Comparison of ENCODE assay signal across 8 mouse cellular contexts in the genomic region with DNA sequence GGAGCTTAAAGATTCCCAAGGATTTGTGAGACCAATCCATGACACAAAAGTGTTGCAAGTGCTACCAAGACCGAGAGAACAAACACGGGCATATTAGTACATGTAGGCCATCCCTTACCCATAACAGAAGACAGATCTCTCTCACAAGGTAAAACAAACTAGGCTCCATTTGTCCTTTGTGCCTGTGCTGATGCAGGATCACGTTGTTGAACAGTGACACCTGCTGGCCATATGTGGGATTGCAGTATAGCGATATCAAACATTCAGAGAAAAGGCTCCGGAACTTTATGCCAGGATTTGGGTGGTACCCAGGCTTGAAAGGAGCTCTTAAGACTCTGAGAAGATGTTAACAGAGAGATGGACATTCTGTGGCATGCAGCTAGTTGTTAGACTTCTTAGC. TPM values are rescaled to one million over a fixed set of nuclear protein-coding genes. Genes with fewer than 3 reads are reported as not detected.
A peak's percentile ranks its signal among the peaks of the same experiment; 100 is the strongest.
DNase-seq lines count a peak whose midpoint lies in the region; ATAC-seq and TF ChIP-seq lines count a peak whose summit lies in the region.
"Had no signal": no experiment of that assay in that cellular context is flagged by ENCODE, and none has a peak within 500 bp of the region (broad histone marks: within the 10 kb centered on the region; RNA-seq: fewer than 3 reads in every experiment).

No protein-coding gene starts in this region.

- H3K79me2 ChIP-seq in C2C12 (ENCODE audit: control insufficient read depth, insufficient read depth) = no peaks in the 10 kb centered on the region

- 0 out of 2 replicates have a peak, but pooled peaks have one; percentile 21 for ATAC-seq in frontal cortex, adult (ENCODE audit: low TSS enrichment)

- H3K79me3 ChIP-seq in C2C12 (ENCODE audit: low read depth) = no peaks in the 10 kb centered on the region

- peak; percentile 90 for DNase-seq in 3T3-L1 (ENCODE audit: low read depth, low spot score)
- peak; percentile 88 for DNase-seq in brain, embryonic 14.5 days (ENCODE audit: low read depth)
- peak; percentile 65 to 86 for DNase-seq in layer of hippocampus, adult 2 months (ENCODE audit: low spot score in 2 of 2)
- peak; percentile 85 for DNase-seq in lung, postnatal 14 days
- DNase-seq in spleen, postnatal 10 days (ENCODE audit: low spot score in 2 of 2) = peak; percentile 63 to 83

- H3ac ChIP-seq in C2C12 (ENCODE audit: control insufficient read depth, insufficient read length, low read depth) = no peak overlapping the region

- no peak overlapping the region for H3K4me3 ChIP-seq in C2C12 (ENCODE audit: insufficient read depth, poor library complexity, severe bottlenecking)
- no peak overlapping the region for H3K4me3 ChIP-seq in layer of hippocampus, adult 2 months
- H3K4me3 ChIP-seq: limb, embryonic 12.5 days had no signal

- no peak for TF ChIP-seq POLR2A in brain, embryonic 14.5 days (IDR thresholded peaks at IDR 0.05; ENCODE audit: borderline replicate concordance, extremely low read depth, insufficient read depth, insufficient read length, poor library complexity, severe bottlenecking)

- H3K27ac ChIP-seq in layer of hippocampus, adult 2 months = no peak overlapping the region
- H3K27ac ChIP-seq: limb, embryonic 12.5 days had no signal

- H3K27me3 ChIP-seq in C2C12 (ENCODE audit: control insufficient read depth, insufficient read depth, insufficient read length) = no peaks in the 10 kb centered on the region

- H3K36me3 ChIP-seq in C2C12 (ENCODE audit: control insufficient read depth, insufficient read depth) = no peaks in the 10 kb centered on the region
- H3K36me3 ChIP-seq: limb, embryonic 12.5 days had no signal

- peak; percentile 52 for TF ChIP-seq CTCF in C2C12 (IDR thresholded peaks at IDR 0.05; ENCODE audit: control insufficient read depth, insufficient read depth, insufficient read length)
- peak; percentile 89 for TF ChIP-seq CTCF in brain, embryonic 14.5 days (IDR thresholded peaks at IDR 0.05; ENCODE audit: borderline replicate concordance, extremely low read depth, insufficient read depth, insufficient read length)
- TF ChIP-seq CTCF in layer of hippocampus, adult 2 months (conservative IDR thresholded peaks at IDR 0.05) = peak; percentile 99

TF ChIP-seq in C2C12, 6 proteins besides CTCF, POLR2A, EP300 and RAD21:
- TF ChIP-seq MYOG (IDR thresholded peaks at IDR 0.05; ENCODE audit: control insufficient read depth, extremely low read depth, insufficient read length) (no peak), CEBPB (IDR thresholded peaks at IDR 0.05; ENCODE audit: low read depth) (no peak), USF1 (IDR thresholded peaks at IDR 0.05; ENCODE audit: low read depth) (no peak), MYOD1 (IDR thresholded peaks at IDR 0.05; ENCODE audit: control insufficient read depth, insufficient read length, low read depth) (no peak), FOSL1 (IDR thresholded peaks at IDR 0.05; ENCODE audit: insufficient read depth, low read length, poor library complexity, severe bottlenecking) (no peak), MAX (IDR thresholded peaks at IDR 0.05) (no peak)
TF ChIP-seq in C2C12: peak in this region for 0.

RNA-seq across cellular contexts. Expression of a gene that starts 3.7 kb away (rescaled TPM):
- polyA plus RNA-seq in C2C12 (2012; fragmentation: generic; extraction: Trizol) = 3.0 TPM
- 5.2 and 6.4 TPM in 2 replicates for polyA plus RNA-seq in brain, embryonic 14.5 days (2012; rRNA removed)
- 10 to 100 TPM; 30.3 to 33.3 TPM for total RNA-seq in layer of hippocampus, adult 2 months (2021)

RNA-seq across cellular contexts. Expression of a gene that starts 50.3 kb away (rescaled TPM):
- 14.9 TPM for polyA plus RNA-seq in C2C12 (2012; fragmentation: generic; extraction: Trizol)
- polyA plus RNA-seq in brain, embryonic 14.5 days (2012; rRNA removed) = 3.2 and 5.8 TPM in 2 replicates
- total RNA-seq in layer of hippocampus, adult 2 months (2021) = 10 to 100 TPM in 1 of 2 experiments, 1 to 10 TPM in 1; 9.5 to 11.1 TPM
